Mouse (Mus musculus) forebrain, embryonic 10.5 days (tissue): ENCODE results near the gene Dstn. TPM values are rescaled to one million over a fixed set of nuclear protein-coding genes. Genes with fewer than 3 reads are reported as not detected.

Experiments
- DNase-seq: peaks from one replicate; pipeline ENCODE4 v3.0.0-alpha.2; 2017; ENCODE audit warnings: low spot score; ENCODE audit errors: extremely low spot score
- H3K27ac ChIP-seq: fragments of 300-500 bp; sonication (generic); 2 replicates; pipeline ENCODE4 v1.5.1; 2016; ENCODE audit warnings: mild to moderate bottlenecking
- H3K27me3 ChIP-seq: fragments of 300-500 bp; sonication (generic); 2 replicates; pipeline ENCODE4 v1.6.1; 2016; ENCODE audit warnings: mild to moderate bottlenecking; ENCODE audit not compliant: poor library complexity, severe bottlenecking
- H3K36me3 ChIP-seq: fragments of 300-500 bp; sonication (generic); replicated peaks from 2 replicates; pipeline ENCODE4 v1.6.1; 2016; ENCODE audit warnings: mild to moderate bottlenecking, moderate library complexity
- H3K4me1 ChIP-seq: fragments of 300-500 bp; sonication (generic); 2 replicates; pipeline ENCODE4 v1.6.1; 2016
- H3K4me3 ChIP-seq: fragments of 300-500 bp; sonication (generic); 2 replicates; pipeline ENCODE4 v1.5.1; 2016; ENCODE audit warnings: mild to moderate bottlenecking, moderate library complexity
- H3K9me3 ChIP-seq: fragments of 300-500 bp; sonication (generic); 2 replicates; pipeline ENCODE4 v1.6.1; 2016; ENCODE audit warnings: mild to moderate bottlenecking, moderate library complexity
- WGBS: fragments of 180-500 bp; shearing (Covaris S2); methylation state at CpG from one replicate; pipeline ENCODE4 v1.1.7; 2016; 5-methylcytosine and 5-hydroxymethylcytosine counted together
- polyA plus RNA-seq: library from polyadenylated mRNA; unstranded; fragments of >200 nt; fragmentation: Nextera tagmentation; extraction: Ambion mirVana; gene quantifications from 2 replicates; pipeline ENCODE4 v1.2.1, GENCODE M21; 2016

Dstn gene
- polyA plus RNA-seq, 1 experiment from 2014 or later: 290 TPM

GRCm38 (mm10) chr2:143950290-143951027 is 35.3 kb downstream of the Dstn start:
- Histone ChIP-seq H3K4me3 (no peak overlapping the region), H3K9me3 (no peaks in the 10 kb centered on the region), H3K27me3 (no peaks in the 10 kb centered on the region), H3K27ac (no peak overlapping the region), H3K4me1 (peaks cover 3% of the 10 kb centered on the region; the same call in 1 of the 2 replicates), H3K36me3 (peaks cover 100% of the 10 kb centered on the region)
- 80% methylated on average over 5 of the region's 5 CpGs for WGBS
- DNase-seq: no peak

- 88% methylated on average over 1 of the region's 1 CpGs for WGBS
- Histone ChIP-seq H3K4me1 (peaks cover 3% of the 10 kb centered on the region; the same call in 1 of the 2 replicates), H3K36me3 (peaks cover 100% of the 10 kb centered on the region), H3K27ac (no peak overlapping the region), H3K9me3 (no peaks in the 10 kb centered on the region), H3K27me3 (no peaks in the 10 kb centered on the region), H3K4me3 (no peak overlapping the region)
- DNase-seq: no peak
These were observed 35.9 kb downstream of the Dstn start for GRCm38 (mm10) chr2:143951028-143951420.

- Histone ChIP-seq H3K27ac (no peak overlapping the region), H3K4me1 (peaks cover 3% of the 10 kb centered on the region; the same call in 1 of the 2 replicates), H3K36me3 (peaks cover 100% of the 10 kb centered on the region), H3K4me3 (no peak overlapping the region), H3K27me3 (no peaks in the 10 kb centered on the region), H3K9me3 (no peaks in the 10 kb centered on the region)
- no peak for DNase-seq
- WGBS: 91% methylated on average over 5 of the region's 5 CpGs
These were observed 36.6 kb downstream of the Dstn start for GRCm38 (mm10) chr2:143951546-143952315.

- DNase-seq: no peak
- Histone ChIP-seq H3K4me3 (no peak overlapping the region), H3K27ac (no peak overlapping the region), H3K4me1 (peaks cover 3% of the 10 kb centered on the region; the same call in 1 of the 2 replicates), H3K9me3 (peaks cover 2% of the 10 kb centered on the region; the same call in 1 of the 2 replicates), H3K27me3 (no peaks in the 10 kb centered on the region), H3K36me3 (peaks cover 99% of the 10 kb centered on the region)
- 89% methylated on average over 4 of the region's 4 CpGs for WGBS
These were observed 38.8 kb downstream of the Dstn start for GRCm38 (mm10) chr2:143953944-143954343.

- Histone ChIP-seq H3K36me3 (peaks cover 99% of the 10 kb centered on the region), H3K27ac (no peak overlapping the region), H3K9me3 (peaks cover 10% of the 10 kb centered on the region), H3K4me1 (peaks cover 3% of the 10 kb centered on the region; the same call in 1 of the 2 replicates), H3K27me3 (no peaks in the 10 kb centered on the region), H3K4me3 (no peak overlapping the region)
- WGBS: 89% methylated on average over 4 of the region's 4 CpGs
- DNase-seq: no peak
These were observed 39.9 kb downstream of the Dstn start for GRCm38 (mm10) chr2:143955004-143955403.

GRCm38 (mm10) chr2:143955746-143956145 is 40.6 kb downstream of the Dstn start:
- DNase-seq: no peak
- 95% methylated on average over 4 of the region's 4 CpGs for WGBS
- Histone ChIP-seq H3K4me1 (peaks cover 3% of the 10 kb centered on the region; the same call in 1 of the 2 replicates), H3K4me3 (no peak overlapping the region), H3K27me3 (no peaks in the 10 kb centered on the region), H3K36me3 (peaks cover 98% of the 10 kb centered on the region), H3K27ac (no peak overlapping the region), H3K9me3 (peaks cover 10% of the 10 kb centered on the region)

- Histone ChIP-seq H3K4me1 (no peaks in the 10 kb centered on the region), H3K9me3 (peaks cover 10% of the 10 kb centered on the region), H3K27me3 (no peaks in the 10 kb centered on the region), H3K27ac (no peak overlapping the region), H3K36me3 (peaks cover 98% of the 10 kb centered on the region), H3K4me3 (no peak overlapping the region)
- 92% methylated on average over 5 of the region's 5 CpGs for WGBS
- DNase-seq: no peak
These were observed 47.1 kb downstream of the Dstn start for GRCm38 (mm10) chr2:143962192-143962591.

GRCm38 (mm10) chr2:143963318-143963717 is 48.2 kb downstream of the Dstn start:
- no peak for DNase-seq
- no peak overlapping the region for H3K27ac ChIP-seq
- peaks cover 98% of the 10 kb centered on the region for H3K36me3 ChIP-seq
- H3K27me3 ChIP-seq: no peaks in the 10 kb centered on the region
- peaks cover 10% of the 10 kb centered on the region for H3K9me3 ChIP-seq
- 95% methylated on average over 1 of the region's 1 CpGs for WGBS
- H3K4me3 ChIP-seq: no peak overlapping the region
- no peaks in the 10 kb centered on the region for H3K4me1 ChIP-seq

GRCm38 (mm10) chr2:143969260-143969659 is 54.1 kb downstream of the Dstn start:
- DNase-seq: no peak
- peaks cover 100% of the 10 kb centered on the region for H3K36me3 ChIP-seq

GRCm38 (mm10) chr2:143970841-143971240 is 55.7 kb downstream of the Dstn start:
- Histone ChIP-seq H3K4me3 (no peak overlapping the region), H3K4me1 (no peaks in the 10 kb centered on the region), H3K27ac (no peak overlapping the region), H3K9me3 (no peaks in the 10 kb centered on the region), H3K27me3 (no peaks in the 10 kb centered on the region), H3K36me3 (peaks cover 91% of the 10 kb centered on the region)
- no peak for DNase-seq
- 93% methylated on average over 2 of the region's 2 CpGs for WGBS

More at GRCm38 (mm10) chr2:143969260-143969659, 54.1 kb downstream of the Dstn start:
- 94% methylated on average over 7 of the region's 7 CpGs for WGBS
- H3K4me3 ChIP-seq: no peak overlapping the region
- no peaks in the 10 kb centered on the region for H3K27me3 ChIP-seq
- H3K27ac ChIP-seq: no peak overlapping the region
- H3K4me1 ChIP-seq: no peaks in the 10 kb centered on the region
- H3K9me3 ChIP-seq: no peaks in the 10 kb centered on the region

- H3K27ac ChIP-seq: no peak overlapping the region
- H3K27me3 ChIP-seq: no peaks in the 10 kb centered on the region
- WGBS: 87% methylated on average over 2 of the region's 2 CpGs
- no peak for DNase-seq
- H3K9me3 ChIP-seq: no peaks in the 10 kb centered on the region
- H3K36me3 ChIP-seq: peaks cover 81% of the 10 kb centered on the region
- no peak overlapping the region for H3K4me3 ChIP-seq
- H3K4me1 ChIP-seq: no peaks in the 10 kb centered on the region
These were observed 56.8 kb downstream of the Dstn start for GRCm38 (mm10) chr2:143971887-143972286.

- H3K27ac ChIP-seq: no peak overlapping the region
These were observed 58.0 kb downstream of the Dstn start for GRCm38 (mm10) chr2:143973161-143973560.

GRCm38 (mm10) chr2:143975146-143975649 is 60.1 kb downstream of the Dstn start:
- 97% methylated on average over 5 of the region's 5 CpGs for WGBS
- DNase-seq: no peak
- Histone ChIP-seq H3K9me3 (no peaks in the 10 kb centered on the region), H3K27ac (no peak overlapping the region), H3K4me1 (no peaks in the 10 kb centered on the region), H3K4me3 (no peak overlapping the region), H3K27me3 (no peaks in the 10 kb centered on the region), H3K36me3 (peaks cover 48% of the 10 kb centered on the region)

More at GRCm38 (mm10) chr2:143973161-143973560, 58.0 kb downstream of the Dstn start:
- no peak for DNase-seq
- no peaks in the 10 kb centered on the region for H3K27me3 ChIP-seq
- H3K36me3 ChIP-seq: peaks cover 68% of the 10 kb centered on the region
- no peaks in the 10 kb centered on the region for H3K4me1 ChIP-seq
- H3K4me3 ChIP-seq: no peak overlapping the region
- WGBS: 95% methylated on average over 7 of the region's 7 CpGs
- no peaks in the 10 kb centered on the region for H3K9me3 ChIP-seq
